Mouse (Mus musculus): Measurements from ENCODE around the gene Raf1.

The Raf1 gene

DNA sequence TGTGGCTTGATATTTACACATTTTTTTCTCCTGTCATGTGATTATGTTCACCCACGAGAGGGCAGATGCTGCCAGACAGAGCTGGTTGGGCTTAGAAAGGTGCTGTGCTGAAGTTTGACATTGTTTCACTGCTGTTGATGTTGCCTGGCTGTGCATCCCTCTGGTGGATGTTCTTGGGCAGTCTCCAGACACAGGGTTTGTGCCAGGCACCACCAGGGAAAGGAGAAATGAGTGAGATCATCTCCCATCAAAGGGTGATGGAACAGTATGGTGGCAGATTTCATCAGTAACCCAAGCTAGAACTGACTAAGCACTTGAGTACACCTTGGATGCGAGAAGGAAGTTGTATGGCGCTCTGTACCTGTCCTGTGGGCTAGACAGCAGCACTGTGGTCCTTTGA, 60.5 kb downstream of the Raf1 start:
- DNase-seq (ENCODE audit: low spot score in 2 of 2) = no peak

DNA sequence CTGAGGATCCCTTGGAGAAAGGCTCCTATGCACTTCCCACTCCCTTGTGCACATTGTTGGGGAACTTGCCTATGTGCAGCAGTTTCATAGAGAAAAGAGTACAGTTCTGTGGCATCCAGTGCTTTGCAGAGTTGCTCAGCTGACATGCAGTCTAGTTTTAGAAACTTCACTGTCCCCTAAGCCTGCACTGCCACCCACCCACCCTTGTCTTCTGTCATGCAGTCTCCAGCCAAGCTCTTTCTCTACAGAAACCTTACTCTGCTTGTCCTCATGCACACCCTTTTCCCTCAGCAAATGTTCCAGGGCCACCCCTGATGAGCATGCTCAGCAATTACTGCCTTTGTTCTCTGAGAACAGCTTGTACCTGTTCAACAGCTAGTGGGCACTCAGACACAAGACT, 62.6 kb downstream of the Raf1 start:
- no peak for DNase-seq (ENCODE audit: low spot score in 2 of 2)

DNA sequence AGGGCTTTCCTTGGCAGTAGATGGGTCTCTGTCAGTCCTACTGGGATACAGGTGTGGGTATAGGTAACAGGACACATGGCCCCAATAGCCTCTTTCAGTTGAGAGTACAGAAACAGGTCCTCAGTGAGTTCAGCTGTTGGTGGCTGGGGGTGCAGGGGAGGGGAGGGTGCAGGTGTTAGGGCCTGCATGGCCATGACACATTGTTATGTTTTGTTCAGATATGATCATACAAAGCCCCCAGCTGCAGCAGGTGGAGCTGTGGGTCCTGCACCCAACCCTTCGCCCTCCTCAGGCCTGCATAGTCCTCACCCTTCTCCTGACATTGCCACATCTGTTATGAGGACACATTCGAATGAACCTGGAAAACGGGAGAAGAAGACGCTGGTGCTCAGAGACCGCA, 66.1 kb downstream of the Raf1 start:
- DNase-seq (ENCODE audit: low spot score in 2 of 2) = no peak

DNA sequence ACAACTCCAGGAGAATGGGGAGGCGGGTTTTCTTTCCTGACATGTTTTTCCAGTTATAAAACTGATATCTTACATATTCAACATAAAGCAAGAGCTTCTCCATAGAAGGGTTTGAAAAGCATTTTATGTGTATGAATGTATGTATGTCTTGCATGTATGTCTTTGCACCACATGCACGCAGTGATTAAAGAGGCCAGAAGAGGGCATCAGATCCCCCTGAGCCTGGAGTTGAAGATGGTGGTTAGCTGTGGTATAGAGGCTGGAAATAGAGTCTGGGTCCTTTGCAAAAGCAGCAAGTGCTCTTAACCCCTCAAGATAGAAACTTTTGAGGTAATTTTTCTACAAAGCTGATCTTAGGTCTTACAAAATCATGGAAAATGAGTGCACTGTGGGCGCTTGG, 67.3 kb downstream of the Raf1 start:
- DNase-seq (ENCODE audit: low spot score in 2 of 2) = no peak

DNA sequence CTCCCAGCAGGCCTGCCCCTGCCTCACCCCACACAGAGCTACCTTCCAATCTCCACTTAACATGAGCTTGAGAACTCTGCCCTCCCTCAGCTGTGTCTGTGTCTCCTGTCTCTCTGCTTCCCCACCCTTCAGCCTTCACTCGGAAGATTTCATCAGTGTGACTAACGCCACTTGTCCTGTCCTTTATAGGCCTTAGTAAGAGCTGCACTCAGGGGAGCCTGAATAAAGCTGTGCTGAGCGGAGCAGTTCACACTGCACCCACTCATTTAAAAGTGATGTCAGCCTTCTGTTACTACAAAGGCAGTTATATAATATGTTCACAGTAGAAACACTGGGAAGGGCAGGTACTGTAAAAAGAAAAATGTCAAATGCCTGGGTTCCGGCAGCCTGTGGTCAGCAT, 69.0 kb downstream of the Raf1 start:
- no peak for DNase-seq (ENCODE audit: low spot score in 2 of 2)

DNA sequence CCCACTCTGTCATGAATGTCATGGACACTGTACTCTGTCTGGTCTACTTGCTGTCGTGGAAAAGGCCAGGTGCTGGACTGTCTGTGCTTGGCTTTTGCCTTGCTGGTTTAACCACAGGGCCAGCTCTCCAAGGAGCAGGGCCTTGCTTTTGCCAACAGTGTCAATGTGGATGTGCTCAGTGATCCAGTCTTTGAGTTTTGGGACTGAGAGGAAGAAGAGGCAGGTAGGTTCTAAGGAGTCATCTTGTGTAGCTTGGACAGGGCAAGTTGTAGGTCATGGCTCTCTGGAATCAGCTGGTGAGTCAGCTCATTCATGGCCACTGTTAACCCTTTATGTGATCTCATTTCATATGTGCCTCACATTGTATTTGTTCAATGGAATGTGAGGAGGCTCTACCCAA, 70.0 kb downstream of the Raf1 start:
- no peak for DNase-seq (ENCODE audit: low spot score in 2 of 2)

DNA sequence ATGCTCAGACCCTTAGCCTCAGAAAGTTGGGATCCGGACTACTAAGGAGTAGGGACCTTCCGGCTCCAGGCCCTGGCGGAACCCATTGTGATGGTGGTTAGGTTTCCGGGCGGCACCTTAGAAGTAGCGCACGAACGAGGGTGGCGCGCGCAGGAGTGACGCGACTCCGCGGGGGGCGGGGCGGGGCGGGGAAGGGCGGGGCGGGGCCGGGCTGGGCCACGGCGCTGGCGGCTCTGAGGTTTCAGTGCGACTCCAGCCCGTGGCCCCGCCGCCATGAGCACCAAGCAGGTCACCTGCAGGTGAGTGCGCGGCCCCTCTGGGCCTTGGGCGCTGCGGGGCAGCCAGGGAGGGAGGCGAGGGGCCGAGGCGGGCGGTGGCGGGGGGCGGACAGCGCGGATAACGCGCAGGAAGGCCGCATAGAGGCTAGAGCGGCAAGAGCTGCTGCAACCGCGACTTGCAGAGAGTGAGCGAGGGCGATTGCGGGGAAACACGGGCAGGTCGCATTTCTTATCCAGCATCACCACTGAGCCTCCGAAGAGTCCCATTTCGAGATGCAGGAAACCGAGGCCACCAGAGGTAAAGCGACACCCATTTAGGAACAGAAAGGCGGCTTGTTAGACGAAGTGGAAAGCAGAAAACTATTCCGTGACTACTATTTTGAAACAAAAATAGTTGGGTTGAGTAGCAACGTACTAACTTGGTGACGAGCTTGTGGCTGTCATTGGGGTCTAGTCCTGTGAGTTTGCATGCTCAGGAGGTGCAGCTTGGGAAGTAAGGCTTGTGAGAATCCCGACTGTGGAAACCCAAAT, 74.5 kb downstream of the Raf1 start, which contains the start of gene Mkrn2:
Mkrn2 (plus strand) TSS at position 188 of the 809 bp plus-strand sequence.
- peak; percentile 68 to 80 for DNase-seq (ENCODE audit: low spot score in 2 of 2)

DNA sequence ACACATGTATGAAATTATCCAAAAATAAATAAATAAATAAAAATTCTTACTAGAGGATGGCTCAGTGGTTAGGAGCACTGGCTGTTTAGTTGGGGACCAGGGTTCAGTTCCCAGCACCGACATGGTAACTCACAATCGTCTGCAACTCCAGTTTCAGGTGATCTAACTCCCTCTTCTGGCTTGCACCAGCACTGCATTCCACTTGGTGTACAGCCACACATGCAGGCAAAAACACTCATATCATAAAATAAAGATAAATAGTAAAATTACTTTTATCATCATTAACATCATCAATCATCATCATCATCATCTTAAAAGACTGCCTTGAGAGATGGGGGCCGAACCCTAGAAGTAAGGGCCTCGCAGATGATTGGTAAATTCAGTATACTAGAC, 75.1 kb downstream of the Raf1 start:
- DNase-seq (ENCODE audit: low spot score in 2 of 2) = no peak

DNA sequence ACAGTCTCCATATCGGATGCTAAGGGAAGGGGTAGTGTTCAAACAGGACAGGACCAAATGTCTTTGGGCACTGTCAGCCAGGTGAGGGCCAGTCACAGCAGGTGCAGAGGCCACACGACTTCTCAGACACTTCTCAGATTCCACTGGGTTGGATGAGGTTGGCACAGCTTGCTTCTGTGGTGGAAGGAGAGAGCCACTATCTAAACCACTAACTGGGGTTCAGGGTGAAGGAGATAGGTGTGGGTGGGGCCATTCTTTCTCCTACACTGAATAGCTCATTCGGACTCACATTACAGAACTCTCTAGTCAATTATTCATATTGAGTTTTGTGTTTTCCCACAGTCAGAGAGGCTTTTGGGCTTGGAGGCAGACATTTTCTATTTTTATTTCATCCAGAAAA, 80.8 kb downstream of the Raf1 start:
- no peak for DNase-seq (ENCODE audit: low spot score in 2 of 2)

DNA sequence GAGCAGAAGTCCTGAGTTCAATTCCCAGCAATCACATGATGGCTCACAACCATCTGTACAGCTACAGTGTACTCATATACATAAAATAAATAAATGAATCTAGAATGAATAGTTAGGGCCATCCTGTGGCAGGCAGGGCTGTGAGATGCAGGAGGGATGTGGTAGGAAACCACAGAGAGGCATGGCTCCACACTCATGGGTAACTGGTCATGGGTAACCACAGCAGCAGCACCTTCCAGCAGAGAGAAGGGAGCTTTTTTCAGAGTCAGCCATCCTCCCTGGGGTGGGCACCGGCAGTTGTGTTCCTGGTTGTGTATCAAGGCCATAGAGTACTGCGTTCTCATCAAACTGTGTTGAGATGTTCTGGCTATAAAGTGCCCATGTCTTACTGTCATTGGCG, 82.0 kb downstream of the Raf1 start:
- DNase-seq (ENCODE audit: low spot score in 2 of 2) = no peak

DNA sequence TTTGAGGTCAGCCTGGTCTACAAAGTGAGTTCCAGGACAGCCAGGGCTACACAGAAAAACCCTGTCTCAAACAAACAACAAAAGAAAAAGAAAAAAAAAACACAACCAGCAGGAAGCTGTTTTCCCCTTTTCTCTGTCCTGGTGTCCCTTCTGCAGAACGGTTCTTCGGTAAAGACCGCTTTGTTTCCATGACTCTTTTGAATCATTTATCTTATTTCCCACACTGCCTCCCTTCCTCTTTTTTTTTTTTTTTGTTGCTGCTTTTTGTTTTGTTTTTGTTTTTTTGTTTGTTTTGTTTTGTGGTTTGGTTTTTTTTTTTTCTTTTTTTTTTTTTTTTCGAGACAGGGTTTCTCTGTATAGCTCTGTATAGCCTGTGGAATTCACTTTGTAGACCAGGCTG, 83.2 kb downstream of the Raf1 start:
- no peak for DNase-seq (ENCODE audit: low spot score in 2 of 2)

DNA sequence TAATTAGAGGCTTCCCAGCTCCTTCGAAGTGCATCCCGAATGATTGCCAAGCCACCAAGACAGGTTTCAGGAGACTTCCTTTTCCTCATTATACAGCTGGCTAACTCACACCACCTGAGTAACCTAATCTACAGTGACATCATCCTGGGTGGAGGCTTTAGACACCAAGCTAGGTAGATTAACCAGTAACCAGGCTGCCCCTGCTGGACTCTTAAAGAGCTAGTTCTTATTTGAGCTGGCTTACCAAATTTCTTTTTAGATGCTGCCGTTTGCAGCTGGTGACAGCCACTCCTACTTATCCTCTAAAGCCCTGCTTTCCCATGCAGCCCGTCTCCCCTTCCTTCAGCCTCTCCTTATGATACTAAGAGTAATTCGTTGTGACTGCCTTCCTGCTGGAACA, 84.0 kb downstream of the Raf1 start, which contains the start of gene Mkrn2os:
Mkrn2os (minus strand) TSS at position 119 of the 400 bp plus-strand sequence.
- DNase-seq (ENCODE audit: low spot score in 2 of 2) = no peak

DNA sequence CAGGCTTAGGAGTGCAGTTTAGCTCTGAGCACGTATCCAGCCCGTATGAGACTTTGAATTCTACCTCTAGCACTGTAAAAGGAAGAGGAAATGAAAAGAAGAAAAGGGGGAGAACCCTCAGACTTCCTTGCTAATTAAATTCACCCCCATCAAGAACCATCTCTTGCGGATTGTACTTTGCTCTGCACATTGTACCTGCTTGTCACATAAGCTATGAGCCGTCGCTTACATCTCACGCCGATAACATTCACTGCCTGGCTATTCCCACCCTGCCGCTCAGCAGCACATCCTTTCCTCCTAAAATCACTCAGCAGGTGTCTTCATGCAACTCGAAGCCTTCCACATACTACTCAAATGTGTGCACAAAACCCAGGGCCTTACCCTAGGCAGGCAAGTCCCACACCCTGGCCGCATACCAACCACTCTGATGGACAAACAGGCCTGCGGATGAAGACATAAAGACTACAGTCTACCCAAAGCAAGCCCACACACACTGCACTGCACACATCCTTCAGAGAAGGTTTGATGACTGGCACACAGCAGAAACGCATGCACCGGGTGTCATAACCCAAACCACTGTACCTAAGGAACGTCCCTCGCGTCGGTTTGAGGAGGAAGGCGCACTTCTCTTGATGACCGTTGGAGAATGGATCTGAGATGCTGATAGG, 84.6 kb downstream of the Raf1 start:
- DNase-seq (ENCODE audit: low spot score in 2 of 2) = no peak

DNA sequence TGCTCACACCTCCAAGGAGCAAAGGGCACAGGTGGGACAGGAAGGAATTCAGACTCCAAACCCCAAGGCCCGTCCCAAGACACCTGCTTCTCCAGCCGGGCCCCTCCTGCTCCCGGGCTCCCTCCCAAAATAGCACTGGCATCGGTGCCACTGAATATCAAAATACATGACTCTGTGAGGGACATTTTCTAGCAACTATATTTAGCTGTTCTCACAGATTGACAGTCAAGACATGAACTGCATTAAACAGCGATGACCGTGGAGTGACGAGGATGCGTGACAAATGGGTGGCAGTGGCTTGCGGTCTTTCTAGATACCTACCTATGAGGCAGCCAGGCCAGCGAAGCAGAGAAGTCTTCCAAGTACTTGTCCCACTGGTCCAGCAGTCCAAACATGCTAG, 90.1 kb downstream of the Raf1 start:
- DNase-seq (ENCODE audit: low spot score in 2 of 2) = no peak

DNA sequence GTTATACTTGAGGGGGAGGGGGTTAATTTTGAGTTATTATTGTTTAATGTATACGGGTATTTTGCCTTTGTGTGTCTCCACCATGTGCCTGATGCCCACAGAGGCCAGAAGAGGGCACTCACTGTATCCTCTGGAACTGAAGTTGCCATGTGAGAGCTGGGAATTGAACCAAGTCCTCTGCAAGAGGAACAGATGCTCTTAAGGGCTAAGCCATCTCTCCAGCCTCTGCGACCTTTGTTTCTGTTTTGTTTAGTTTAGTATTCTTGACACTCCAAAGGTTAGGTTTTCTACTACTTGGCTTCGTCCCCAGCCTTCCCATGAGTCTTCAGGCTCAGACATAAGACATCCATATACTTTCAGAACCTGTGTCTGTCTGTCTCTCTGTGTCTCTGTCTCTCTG, 92.3 kb downstream of the Raf1 start:
- DNase-seq (ENCODE audit: low spot score in 2 of 2) = no peak

DNA sequence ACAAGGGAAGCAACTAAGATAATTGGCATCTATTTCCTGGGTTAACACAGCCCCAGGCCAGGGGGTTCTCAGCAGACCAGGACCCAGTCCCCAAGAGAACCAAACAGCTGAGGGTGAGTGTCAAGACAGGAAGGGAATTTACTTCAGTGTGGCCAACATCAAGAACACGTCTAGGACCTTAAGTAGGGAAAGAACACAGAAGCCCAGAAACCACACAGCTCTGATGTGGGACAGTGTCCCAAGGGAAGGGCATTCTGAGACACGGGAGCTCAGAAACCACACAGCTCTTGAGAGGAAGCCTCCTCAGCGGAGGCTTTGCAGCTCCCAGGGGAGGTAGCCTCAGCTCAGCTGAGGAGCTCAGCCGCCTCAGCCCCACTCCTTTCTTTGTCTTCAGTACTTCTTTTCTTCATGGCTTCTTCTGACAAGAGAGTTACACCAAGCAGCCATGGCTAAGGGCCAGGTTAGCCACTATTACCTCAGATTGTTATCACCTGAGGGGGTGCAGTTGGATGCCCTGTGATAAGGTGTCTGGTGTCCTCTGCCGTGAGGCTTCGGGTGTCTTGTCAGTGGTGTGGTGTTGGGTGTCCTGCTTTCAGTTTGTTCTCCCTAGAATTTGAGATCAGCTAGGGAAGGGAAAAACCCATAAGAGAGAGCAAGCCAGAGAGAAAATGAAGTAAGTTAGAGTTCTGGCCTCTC, 92.9 kb downstream of the Raf1 start:
- no peak for DNase-seq (ENCODE audit: low spot score in 2 of 2)

DNA sequence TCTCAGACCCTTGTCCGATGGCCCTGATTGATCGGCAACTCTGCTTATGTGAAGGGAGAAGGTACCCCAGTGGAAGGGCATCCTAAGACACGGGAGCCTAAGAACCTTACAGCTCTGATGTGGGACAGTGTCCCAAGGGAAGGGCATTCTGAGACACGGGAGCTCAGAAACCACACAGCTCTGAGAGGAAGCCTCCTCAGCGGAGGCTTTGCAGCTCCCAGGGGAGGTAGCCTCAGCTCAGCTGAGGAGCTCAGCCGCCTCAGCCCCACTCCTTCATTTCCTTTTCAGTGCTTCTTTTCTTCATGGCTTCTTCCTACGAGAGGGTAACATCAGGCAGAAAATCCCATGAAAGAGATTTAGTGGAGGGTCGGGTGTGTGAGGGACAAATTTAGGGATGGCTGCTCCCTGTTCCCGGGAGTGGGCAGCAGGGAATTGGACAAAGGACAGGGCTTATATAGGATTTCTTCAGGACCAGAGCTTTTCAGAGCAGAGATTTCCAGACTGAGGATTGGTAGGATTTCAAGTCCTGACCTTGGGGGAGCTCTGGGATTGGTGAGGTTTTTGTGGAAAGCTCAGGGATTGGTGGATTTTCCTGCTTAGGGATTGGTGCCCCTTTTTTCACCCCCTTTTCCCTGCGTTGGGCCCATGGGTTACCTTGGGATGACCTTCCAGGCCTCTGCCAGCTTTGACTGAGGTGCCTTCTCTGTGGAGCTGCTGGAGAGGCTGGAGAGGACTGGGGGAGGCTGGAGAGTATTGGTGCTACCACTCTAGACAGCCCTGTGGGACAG, 93.9 kb downstream of the Raf1 start:
- DNase-seq (ENCODE audit: low spot score in 2 of 2) = no peak

DNA sequence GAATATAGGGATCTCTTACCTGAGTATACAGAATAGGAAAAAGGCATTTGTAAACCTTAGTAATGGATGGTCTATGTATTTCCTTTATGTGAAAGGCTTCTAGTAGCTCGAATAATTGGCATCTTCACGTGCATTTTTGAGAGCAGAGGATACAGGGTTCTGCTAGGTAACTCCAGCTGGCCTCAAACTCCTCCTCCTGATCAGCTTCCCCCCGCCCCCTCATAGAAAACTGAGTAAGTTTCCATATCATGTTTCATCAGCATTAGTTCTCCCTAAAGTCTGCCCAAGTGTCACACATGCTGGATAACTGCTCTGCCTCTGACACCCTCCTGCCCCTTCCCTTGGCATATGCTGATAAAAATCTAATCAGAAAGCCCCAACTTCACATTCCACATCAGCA, 95.6 kb downstream of the Raf1 start:
- DNase-seq (ENCODE audit: low spot score in 2 of 2) = no peak

DNA sequence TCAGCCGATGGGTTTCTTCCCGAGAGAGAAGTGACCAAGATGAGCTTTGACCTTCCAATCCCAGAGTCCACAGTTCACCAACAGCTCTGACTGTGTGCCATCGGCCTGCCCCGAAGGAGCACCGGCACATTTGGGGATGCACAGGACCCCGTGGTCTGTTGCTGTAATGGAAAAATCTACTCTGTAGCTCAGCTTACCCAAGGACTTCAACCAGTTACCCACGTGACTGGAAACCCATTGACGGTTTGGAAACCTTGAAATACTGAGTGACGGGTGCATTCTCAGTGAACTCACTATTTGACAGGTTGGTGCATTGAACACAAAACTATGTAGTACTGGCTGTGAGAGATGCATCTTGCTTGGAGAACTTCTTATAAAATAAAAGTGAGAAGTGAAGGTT, 98.5 kb downstream of the Raf1 start:
- no peak for DNase-seq (ENCODE audit: low spot score in 2 of 2)

DNA sequence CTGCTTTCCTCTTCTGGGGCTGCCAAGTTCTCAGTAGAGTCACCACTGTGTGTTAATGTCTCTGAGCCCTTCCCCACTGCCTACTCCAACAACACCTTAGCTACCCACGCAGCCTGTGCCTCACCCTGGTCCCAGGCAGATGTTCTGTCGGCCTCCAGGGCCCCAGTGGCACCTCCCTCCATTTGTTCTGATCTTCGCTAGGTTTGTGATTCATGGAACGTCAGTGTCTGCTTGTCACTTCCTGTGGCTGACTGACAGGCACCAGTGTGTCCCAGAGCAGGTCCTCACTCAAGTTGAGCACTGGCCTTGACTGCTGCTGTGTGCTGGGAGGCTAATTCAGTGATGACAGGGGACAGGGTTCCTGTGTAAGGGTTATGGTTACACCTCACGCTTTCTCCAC, 99.0 kb downstream of the Raf1 start:
- DNase-seq (ENCODE audit: low spot score in 2 of 2) = no peak

DNA sequence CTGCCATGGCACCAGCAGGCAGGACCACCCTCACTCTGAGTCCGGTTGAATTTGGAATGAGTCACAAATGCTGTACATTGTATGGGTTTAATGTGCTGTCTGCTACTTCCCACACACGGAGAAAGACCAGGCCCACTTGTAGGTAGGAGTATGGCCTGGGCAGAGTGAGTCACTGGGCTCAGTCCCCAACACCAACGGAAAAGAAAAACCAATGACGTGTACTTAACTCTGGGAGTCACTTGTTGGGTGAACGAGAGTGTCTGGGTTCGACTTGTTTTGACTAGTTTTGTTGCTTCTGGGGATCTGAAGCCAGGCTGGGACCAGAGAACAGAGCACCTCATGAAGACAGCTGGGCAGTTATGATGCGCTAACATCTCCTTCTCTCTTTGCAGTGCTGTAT, 102.3 kb downstream of the Raf1 start:
- no peak for DNase-seq (ENCODE audit: low spot score in 2 of 2)
